Mouse (Mus musculus) neural tube, embryonic 15.5 days (tissue): ENCODE measurements around the gene Psen2. TPM values are rescaled to one million over a fixed set of nuclear protein-coding genes. Genes with fewer than 3 reads are reported as not detected.

Experiments
- ATAC-seq: fragments of 200-750 bp; cut with Nextera tagmentation; 2 replicates; pipeline ENCODE4 v1.8.0; 2017; ENCODE audit warnings: mild to moderate bottlenecking, moderate TSS enrichment, moderate library complexity; ENCODE audit not compliant: low FRiP score
- H3K27ac ChIP-seq: fragments of 300-500 bp; sonication (generic); replicated peaks from 2 replicates; pipeline ENCODE4 v1.5.1; 2015; ENCODE audit warnings: mild to moderate bottlenecking, inconsistent platforms
- H3K27me3 ChIP-seq: fragments of 300-500 bp; sonication (generic); replicated peaks from 2 replicates; pipeline ENCODE4 v1.6.1; 2015; ENCODE audit warnings: inconsistent platforms
- H3K36me3 ChIP-seq: fragments of 300-500 bp; sonication (generic); 2 replicates; pipeline ENCODE4 v1.6.1; 2015; ENCODE audit warnings: inconsistent platforms
- H3K4me1 ChIP-seq: fragments of 300-500 bp; sonication (generic); 2 replicates; pipeline ENCODE4 v1.6.1; 2015; ENCODE audit warnings: inconsistent platforms
- H3K4me2 ChIP-seq: fragments of 300-500 bp; sonication (generic); 2 replicates; pipeline ENCODE4 v1.6.1; 2015; ENCODE audit warnings: inconsistent platforms, mild to moderate bottlenecking, moderate library complexity
- H3K4me3 ChIP-seq: fragments of 300-500 bp; sonication (generic); replicated peaks from 2 replicates; pipeline ENCODE4 v1.5.1; 2015; ENCODE audit warnings: mild to moderate bottlenecking, inconsistent platforms
- H3K9ac ChIP-seq: fragments of 300-500 bp; sonication (generic); replicated peaks from 2 replicates; pipeline ENCODE4 v1.6.1; 2015; ENCODE audit warnings: mild to moderate bottlenecking, inconsistent platforms
- H3K9me3 ChIP-seq: fragments of 300-500 bp; sonication (generic); replicated peaks from 2 replicates; pipeline ENCODE4 v1.6.1; 2016; ENCODE audit warnings: inconsistent platforms
- WGBS: fragments of 180-500 bp; shearing (Covaris S2); methylation state at CpG from one replicate; pipeline ENCODE4 v1.1.7; 2015; ENCODE audit warnings: mixed read lengths; 5-methylcytosine and 5-hydroxymethylcytosine counted together
- polyA plus RNA-seq: library from polyadenylated mRNA; unstranded; fragments of >200 nt; fragmentation: Nextera tagmentation; extraction: Ambion mirVana; gene quantifications from 2 replicates; pipeline ENCODE4 v1.2.1, GENCODE M21; 2015

Psen2 gene
- polyA plus RNA-seq, 1 experiment from 2014 or later: 16.8 TPM

DNA sequence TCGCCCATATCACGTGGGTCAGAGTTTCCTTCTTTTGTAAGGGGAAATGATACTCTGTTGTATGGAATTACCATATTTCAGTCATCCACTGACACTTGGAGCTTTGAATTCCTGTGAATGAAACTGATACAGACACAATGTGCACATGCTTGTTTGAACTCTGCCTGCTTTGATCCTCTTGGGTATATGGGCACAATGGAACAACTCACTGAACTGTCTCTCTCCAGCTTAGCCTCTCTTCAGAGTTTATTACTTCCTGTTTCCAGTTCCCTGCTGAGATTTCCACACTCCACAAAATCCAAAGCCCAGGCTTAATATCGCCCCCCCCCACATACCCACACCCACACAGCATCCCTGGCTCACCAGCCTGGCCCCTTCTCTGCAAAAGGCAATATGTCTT is 31.5 kb downstream of the Psen2 start:
- Histone ChIP-seq H3K9ac (no peak overlapping the region), H3K9me3 (no peaks in the 10 kb centered on the region), H3K4me3 (no peak overlapping the region), H3K36me3 (no peaks in the 10 kb centered on the region; the same call in 1 of the 2 replicates), H3K4me1 (peaks cover 7% of the 10 kb centered on the region), H3K27ac (no peak overlapping the region), H3K4me2 (no peak overlapping the region), H3K27me3 (no peaks in the 10 kb centered on the region; the same call in 1 of the 2 replicates)
- 34% methylated on average over 3 of the region's 3 CpGs for WGBS
- ATAC-seq: no peak

- WGBS: 33% methylated on average over 2 of the region's 2 CpGs
- Histone ChIP-seq H3K36me3 (no peaks in the 10 kb centered on the region; the same call in 1 of the 2 replicates), H3K4me1 (peaks cover 18% of the 10 kb centered on the region), H3K27me3 (no peaks in the 10 kb centered on the region; the same call in 1 of the 2 replicates), H3K9ac (no peak overlapping the region), H3K4me2 (no peak overlapping the region), H3K27ac (no peak overlapping the region), H3K9me3 (no peaks in the 10 kb centered on the region), H3K4me3 (no peak overlapping the region)
- no peak for ATAC-seq
Measured at GRCm38 (mm10) chr1:180230580-180230979, 32.7 kb downstream of the Psen2 start.

GRCm38 (mm10) chr1:180229906-180230305 is 33.3 kb downstream of the Psen2 start:
- Histone ChIP-seq H3K9ac (no peak overlapping the region), H3K36me3 (no peaks in the 10 kb centered on the region; the same call in 1 of the 2 replicates), H3K4me2 (no peak overlapping the region), H3K27ac (no peak overlapping the region), H3K9me3 (no peaks in the 10 kb centered on the region), H3K4me3 (no peak overlapping the region), H3K27me3 (no peaks in the 10 kb centered on the region; the same call in 1 of the 2 replicates), H3K4me1 (peaks cover 24% of the 10 kb centered on the region)
- no peak for ATAC-seq
- 92% methylated on average over 7 of the region's 7 CpGs for WGBS

DNA sequence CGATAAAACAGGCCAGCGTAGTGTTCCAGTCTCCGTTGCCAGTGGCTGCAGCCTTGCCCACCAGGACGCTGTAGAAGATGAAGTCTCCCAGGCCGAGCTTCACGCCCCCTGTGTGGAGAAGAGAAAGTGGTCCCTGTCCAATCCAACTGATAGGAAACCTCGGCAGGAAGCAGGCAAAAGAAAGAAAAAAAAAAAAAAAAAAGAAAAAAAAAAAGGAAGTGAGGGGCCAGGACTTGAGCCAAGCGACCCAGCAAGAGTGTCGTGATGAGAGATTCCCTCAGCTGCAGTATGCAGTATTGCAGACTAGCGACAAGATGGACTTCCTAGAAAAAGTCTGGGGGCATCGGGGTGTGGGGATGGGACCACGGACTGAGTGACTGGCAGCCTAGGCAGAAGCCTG is 34.4 kb downstream of the Psen2 start:
- no peaks in the 10 kb centered on the region; the same call in 1 of the 2 replicates for H3K27me3 ChIP-seq
- no peaks in the 10 kb centered on the region for H3K9me3 ChIP-seq
- ATAC-seq: no peak
- H3K4me3 ChIP-seq: no peak overlapping the region
- WGBS: 90% methylated on average over 12 of the region's 12 CpGs
- H3K4me2 ChIP-seq: no peak overlapping the region
- peaks cover 24% of the 10 kb centered on the region for H3K4me1 ChIP-seq
- no peaks in the 10 kb centered on the region for H3K36me3 ChIP-seq
- no peak overlapping the region for H3K9ac ChIP-seq
- H3K27ac ChIP-seq: no peak overlapping the region

GRCm38 (mm10) chr1:180226766-180227165 is 36.5 kb downstream of the Psen2 start:
- no peaks in the 10 kb centered on the region for H3K36me3 ChIP-seq
- peaks cover 18% of the 10 kb centered on the region for H3K4me1 ChIP-seq
- no peak overlapping the region for H3K4me3 ChIP-seq
- no peaks in the 10 kb centered on the region for H3K9me3 ChIP-seq
- peak overlapping the region; percentile 86 for H3K4me2 ChIP-seq
- ATAC-seq: no peak
- 68% methylated on average over 3 of the region's 3 CpGs for whole genome bisulfite sequencing
- H3K27me3 ChIP-seq: no peaks in the 10 kb centered on the region
- peak overlapping the region; percentile 77 for H3K27ac ChIP-seq
- no peak overlapping the region for H3K9ac ChIP-seq

GRCm38 (mm10) chr1:180226221-180226713 is 37.0 kb downstream of the Psen2 start:
- H3K4me3 ChIP-seq: peak overlapping the region; percentile 47
- H3K9ac ChIP-seq: peak overlapping the region; percentile 34
- no peaks in the 10 kb centered on the region for H3K9me3 ChIP-seq
- H3K27me3 ChIP-seq: no peaks in the 10 kb centered on the region
- ATAC-seq: peak; percentile 72
- no peaks in the 10 kb centered on the region for H3K36me3 ChIP-seq
- H3K4me1 ChIP-seq: peaks cover 18% of the 10 kb centered on the region
- H3K4me2 ChIP-seq: peak overlapping the region; percentile 86
- peak overlapping the region; percentile 77 for H3K27ac ChIP-seq
- WGBS: 10% methylated on average over 12 of the region's 12 CpGs

DNA sequence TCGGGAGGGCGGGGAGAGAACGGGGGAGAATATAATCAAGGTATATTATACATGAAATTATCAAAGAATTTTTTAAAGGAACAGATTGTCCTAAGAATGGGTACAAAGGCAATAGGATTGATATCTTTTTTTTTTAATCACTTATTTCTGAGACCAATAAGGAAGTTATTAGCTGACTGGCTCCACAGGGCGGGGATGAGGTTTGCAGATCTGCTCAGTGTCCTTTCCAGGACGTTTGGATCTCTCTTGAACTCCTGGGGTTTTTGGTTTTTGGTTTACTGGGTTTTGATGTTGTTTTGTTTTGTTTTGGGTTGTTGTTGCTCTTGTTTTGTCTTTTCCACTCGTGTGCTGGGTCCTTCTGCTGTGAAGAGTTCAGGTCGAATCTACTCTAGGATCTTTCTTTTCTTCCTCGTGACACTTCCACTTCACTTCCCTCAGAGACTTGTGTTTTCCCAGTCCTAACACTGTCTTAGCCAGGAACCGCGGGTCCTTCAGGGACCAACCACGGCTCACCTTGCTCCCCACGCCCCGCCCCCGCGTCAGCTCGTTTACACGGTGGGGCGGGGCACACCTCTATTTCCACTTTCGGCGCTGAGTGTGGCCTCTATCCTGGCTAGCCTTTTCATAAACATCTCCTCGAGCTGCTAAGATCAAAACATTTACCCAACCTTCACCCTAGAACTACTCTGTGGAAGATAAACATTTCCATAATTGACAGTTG is 37.6 kb downstream of the Psen2 start:
- Histone ChIP-seq H3K9ac (peak overlapping the region; percentile 34), H3K9me3 (no peaks in the 10 kb centered on the region), H3K27ac (peak overlapping the region; percentile 77), H3K27me3 (no peaks in the 10 kb centered on the region), H3K4me2 (peak overlapping the region; percentile 86), H3K36me3 (no peaks in the 10 kb centered on the region), H3K4me3 (peak overlapping the region; percentile 47), H3K4me1 (peaks cover 18% of the 10 kb centered on the region)
- WGBS: 17% methylated on average over 21 of the region's 21 CpGs
- peak; percentile 87 for ATAC-seq

DNA sequence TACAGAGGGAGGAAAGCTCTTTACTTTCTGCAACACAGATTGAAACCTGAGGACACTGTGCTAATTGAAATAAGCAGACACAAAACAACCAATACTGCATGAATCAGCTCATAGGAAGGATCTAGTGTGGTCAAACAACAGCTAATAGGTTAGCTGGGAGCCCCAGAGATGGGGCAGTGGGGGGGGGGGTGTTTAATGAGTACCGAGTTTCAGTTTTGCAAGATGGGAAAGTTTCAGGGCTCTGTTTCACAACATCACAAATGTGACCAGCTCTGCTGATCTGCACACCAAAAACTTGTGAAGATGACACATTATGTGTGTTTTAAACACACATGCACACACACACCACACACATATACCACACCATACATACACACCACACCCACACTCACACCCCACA is 41.2 kb downstream of the Psen2 start:
- ATAC-seq: no peak
- no peaks in the 10 kb centered on the region for H3K9me3 ChIP-seq
- WGBS: 94% methylated on average over 1 of the region's 1 CpGs
- no peaks in the 10 kb centered on the region for H3K27me3 ChIP-seq
- H3K36me3 ChIP-seq: no peaks in the 10 kb centered on the region
- H3K4me1 ChIP-seq: peaks cover 18% of the 10 kb centered on the region
- H3K4me3 ChIP-seq: no peak overlapping the region
- H3K4me2 ChIP-seq: no peak overlapping the region
- H3K27ac ChIP-seq: no peak overlapping the region
- H3K9ac ChIP-seq: no peak overlapping the region

GRCm38 (mm10) chr1:180220791-180221542 is 42.3 kb downstream of the Psen2 start:
- Histone ChIP-seq H3K4me2 (no peak overlapping the region), H3K36me3 (no peaks in the 10 kb centered on the region), H3K4me3 (no peak overlapping the region), H3K9me3 (no peaks in the 10 kb centered on the region), H3K27ac (no peak overlapping the region), H3K27me3 (no peaks in the 10 kb centered on the region), H3K9ac (no peak overlapping the region), H3K4me1 (peaks cover 10% of the 10 kb centered on the region)
- no peak for ATAC-seq
- 90% methylated on average over 19 of the region's 19 CpGs for WGBS

GRCm38 (mm10) chr1:180216541-180217276 is 46.5 kb downstream of the Psen2 start:
- Histone ChIP-seq H3K9ac (no peak overlapping the region), H3K36me3 (no peaks in the 10 kb centered on the region), H3K9me3 (no peaks in the 10 kb centered on the region), H3K27ac (no peak overlapping the region), H3K27me3 (no peaks in the 10 kb centered on the region), H3K4me1 (no peaks in the 10 kb centered on the region), H3K4me3 (no peak overlapping the region), H3K4me2 (no peak overlapping the region)
- no peak for ATAC-seq
- WGBS: 59% methylated on average over 5 of the region's 5 CpGs

GRCm38 (mm10) chr1:180215044-180215443 is 48.2 kb downstream of the Psen2 start:
- 21% methylated on average over 4 of the region's 4 CpGs for WGBS
- Histone ChIP-seq H3K4me1 (no peaks in the 10 kb centered on the region), H3K9me3 (no peaks in the 10 kb centered on the region), H3K36me3 (no peaks in the 10 kb centered on the region), H3K9ac (no peak overlapping the region), H3K4me2 (no peak overlapping the region), H3K27me3 (no peaks in the 10 kb centered on the region), H3K4me3 (no peak overlapping the region), H3K27ac (no peak overlapping the region)
- ATAC-seq: peak; percentile 24; the same call in 1 of the 2 replicates
